Mouse (Mus musculus) heart, embryonic 13.5 days (tissue): ENCODE measurements at regions not wholly inside any gene's neighbourhood (a gene's known extent, or its start where the extent isn't known, plus 50 kb on each side); places are given as distances from the start of the nearest gene placed in this dataset.

Experiments
- ATAC-seq: fragments of 200-750 bp; cut with Nextera tagmentation; 2 replicates; pipeline ENCODE4 v1.8.0; 2017; ENCODE audit warnings: moderate TSS enrichment; ENCODE audit not compliant: insufficient number of reproducible peaks, low FRiP score, low TSS enrichment; ENCODE audit errors: extremely low read depth
- H3K27ac ChIP-seq: fragments of 300-500 bp; sonication (generic); replicated peaks from 2 replicates; pipeline ENCODE4 v1.5.1; 2015; ENCODE audit warnings: moderate library complexity, mild to moderate bottlenecking, inconsistent platforms
- H3K27me3 ChIP-seq: fragments of 300-500 bp; sonication (generic); replicated peaks from 2 replicates; pipeline ENCODE4 v1.6.1; 2015; ENCODE audit warnings: mild to moderate bottlenecking, inconsistent platforms
- H3K36me3 ChIP-seq: fragments of 300-500 bp; sonication (generic); 2 replicates; pipeline ENCODE4 v1.6.1; 2015; ENCODE audit warnings: mild to moderate bottlenecking, inconsistent platforms
- H3K4me1 ChIP-seq: fragments of 300-500 bp; sonication (generic); 2 replicates; pipeline ENCODE4 v1.6.1; 2015; ENCODE audit warnings: inconsistent platforms
- H3K4me2 ChIP-seq: fragments of 300-500 bp; sonication (generic); 2 replicates; pipeline ENCODE4 v1.6.1; 2015; ENCODE audit warnings: inconsistent platforms, mild to moderate bottlenecking, moderate library complexity
- H3K4me3 ChIP-seq: fragments of 300-500 bp; sonication (generic); 2 replicates; pipeline ENCODE4 v1.5.1; 2015; ENCODE audit warnings: moderate library complexity, mild to moderate bottlenecking, inconsistent platforms
- H3K9ac ChIP-seq: fragments of 300-500 bp; sonication (generic); 2 replicates; pipeline ENCODE4 v1.6.1; 2015; ENCODE audit warnings: inconsistent platforms, mild to moderate bottlenecking, moderate library complexity
- H3K9me3 ChIP-seq: fragments of 300-500 bp; sonication (generic); 2 replicates; pipeline ENCODE4 v1.6.1; 2016; ENCODE audit warnings: inconsistent platforms
- WGBS: fragments of 180-500 bp; shearing (Covaris S2); methylation state at CpG from one replicate; pipeline ENCODE4 v1.1.7; 2015; ENCODE audit warnings: mixed read lengths; 5-methylcytosine and 5-hydroxymethylcytosine counted together

DNA sequence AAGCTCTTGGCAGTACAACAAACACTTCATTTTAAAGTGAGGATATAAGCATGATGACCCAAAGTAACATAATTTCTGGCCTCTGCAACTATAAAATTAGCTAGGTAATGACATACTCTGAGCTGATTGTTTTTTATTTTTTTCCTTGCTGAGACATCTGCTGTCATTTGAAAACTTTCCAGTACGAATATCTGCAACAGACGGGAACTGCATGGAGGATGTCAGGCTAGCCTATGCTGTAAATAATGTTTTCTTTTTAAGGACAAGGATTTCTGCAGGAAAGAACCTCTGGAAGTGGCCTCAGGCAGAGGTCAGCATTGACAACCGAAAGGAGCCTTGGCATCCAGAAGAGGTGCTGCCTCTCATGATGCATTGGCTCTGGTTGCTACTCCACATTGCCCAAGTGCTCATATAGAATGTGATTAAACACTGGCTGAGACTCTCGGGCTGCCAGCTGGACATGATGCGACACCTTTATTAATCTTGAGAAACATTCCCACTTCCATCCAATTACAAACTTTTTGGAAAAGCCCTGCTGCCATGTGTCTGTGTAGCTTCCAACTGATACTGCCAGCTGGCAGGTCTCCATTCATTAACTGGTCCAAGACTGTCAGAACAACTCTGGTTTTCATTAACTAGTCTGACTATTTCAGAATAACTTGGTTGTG lies 837.9 kb downstream of the Ryr2 start:
- H3K4me1 ChIP-seq = no peaks in the 10 kb centered on the region
- H3K4me3 ChIP-seq = no peak overlapping the region
- no peaks in the 10 kb centered on the region for H3K27me3 ChIP-seq
- H3K9me3 ChIP-seq = no peaks in the 10 kb centered on the region
- no peaks in the 10 kb centered on the region for H3K36me3 ChIP-seq
- no peak for ATAC-seq
- WGBS = 61% methylated on average over 5 of the region's 5 CpGs
- H3K4me2 ChIP-seq = no peak overlapping the region
- no peak overlapping the region for H3K27ac ChIP-seq
- H3K9ac ChIP-seq = no peak overlapping the region

DNA sequence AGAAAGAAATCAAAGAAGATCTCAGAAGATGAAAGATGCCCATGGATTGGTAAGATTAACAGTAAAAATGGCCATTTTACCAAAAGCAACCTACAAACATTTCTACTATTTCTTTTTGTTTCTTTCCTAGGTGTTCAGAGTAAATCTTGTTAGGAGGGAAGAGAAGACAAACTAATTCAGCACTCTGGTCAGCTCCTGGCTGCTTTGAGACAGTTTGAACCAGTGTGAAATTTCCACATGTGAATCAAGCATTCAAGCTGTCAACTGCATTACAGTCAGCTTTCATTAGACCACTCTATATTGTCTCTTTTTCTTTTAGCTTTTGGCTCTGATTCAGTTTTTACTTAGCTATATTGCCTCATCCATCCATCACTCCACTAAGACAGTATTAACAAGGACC lies 859.2 kb downstream of the Ryr2 start:
- no peak for ATAC-seq
- Histone ChIP-seq H3K9ac (no peak overlapping the region), H3K27me3 (no peaks in the 10 kb centered on the region), H3K27ac (no peak overlapping the region), H3K9me3 (no peaks in the 10 kb centered on the region), H3K36me3 (no peaks in the 10 kb centered on the region), H3K4me2 (no peak overlapping the region), H3K4me3 (no peak overlapping the region), H3K4me1 (no peaks in the 10 kb centered on the region)

DNA sequence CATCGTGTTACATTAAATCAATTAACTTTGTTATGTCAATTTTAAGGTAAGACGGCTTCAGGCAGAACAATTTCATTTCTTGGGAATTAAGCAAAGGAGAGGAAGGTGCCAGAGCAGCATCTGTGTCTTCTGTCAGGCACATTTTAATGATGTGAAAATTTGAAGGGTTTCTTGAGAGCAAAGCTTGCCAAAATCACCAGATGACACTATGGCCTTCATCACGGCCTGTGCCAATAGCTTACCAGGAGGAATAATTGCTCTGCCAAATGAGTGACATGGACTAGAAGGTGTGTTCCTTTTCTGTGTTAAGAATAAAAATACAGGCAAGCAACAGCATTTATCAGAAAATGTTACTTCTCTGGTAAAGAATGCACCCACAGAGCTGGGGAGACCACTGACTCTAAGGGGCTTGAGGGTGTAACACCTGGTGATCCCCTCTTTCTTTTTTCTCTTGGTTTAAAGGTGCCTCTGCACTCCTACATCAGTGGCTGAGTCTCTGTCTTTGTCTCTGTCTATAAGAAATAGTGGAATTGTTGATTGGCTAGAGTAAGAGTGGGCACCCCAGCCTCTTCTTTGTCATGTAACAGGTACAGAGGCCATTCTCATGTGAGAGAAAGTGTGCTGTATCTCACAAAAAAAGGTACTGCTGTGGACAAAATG lies 856.2 kb upstream of the Chrm3 start:
- Histone ChIP-seq H3K36me3 (no peaks in the 10 kb centered on the region), H3K9ac (no peak overlapping the region), H3K4me2 (no peak overlapping the region), H3K4me1 (no peaks in the 10 kb centered on the region), H3K4me3 (no peak overlapping the region), H3K27me3 (no peaks in the 10 kb centered on the region), H3K9me3 (no peaks in the 10 kb centered on the region), H3K27ac (no peak overlapping the region)
- no peak for ATAC-seq
- WGBS = 85% methylated on average over 3 of the region's 3 CpGs

DNA sequence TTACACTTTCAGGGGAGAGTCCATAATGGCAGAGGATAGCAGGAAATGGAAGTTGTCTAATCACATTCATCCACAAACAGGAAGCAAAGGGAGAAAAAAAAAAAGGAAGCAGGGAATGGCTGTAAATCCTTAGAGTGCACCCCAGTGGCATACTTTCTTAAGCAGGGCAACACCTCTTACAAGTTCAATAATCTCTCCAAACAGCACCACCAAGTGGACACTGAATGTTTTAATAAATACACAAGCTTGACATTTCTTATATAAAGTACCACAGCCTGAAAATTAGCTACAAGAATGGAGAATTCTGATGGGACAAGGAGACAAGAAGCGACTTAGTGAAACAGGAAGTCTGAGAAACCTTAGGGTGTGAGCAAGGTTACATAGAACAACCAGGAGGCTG lies 849.5 kb upstream of the Chrm3 start:
- Histone ChIP-seq H3K9ac (no peak overlapping the region), H3K4me3 (no peak overlapping the region), H3K27me3 (no peaks in the 10 kb centered on the region), H3K36me3 (no peaks in the 10 kb centered on the region), H3K27ac (no peak overlapping the region), H3K9me3 (peaks cover 4% of the 10 kb centered on the region; the same call in 1 of the 2 replicates), H3K4me2 (no peak overlapping the region), H3K4me1 (no peaks in the 10 kb centered on the region)
- WGBS = 72% methylated on average over 1 of the region's 1 CpGs
- ATAC-seq = no peak

DNA sequence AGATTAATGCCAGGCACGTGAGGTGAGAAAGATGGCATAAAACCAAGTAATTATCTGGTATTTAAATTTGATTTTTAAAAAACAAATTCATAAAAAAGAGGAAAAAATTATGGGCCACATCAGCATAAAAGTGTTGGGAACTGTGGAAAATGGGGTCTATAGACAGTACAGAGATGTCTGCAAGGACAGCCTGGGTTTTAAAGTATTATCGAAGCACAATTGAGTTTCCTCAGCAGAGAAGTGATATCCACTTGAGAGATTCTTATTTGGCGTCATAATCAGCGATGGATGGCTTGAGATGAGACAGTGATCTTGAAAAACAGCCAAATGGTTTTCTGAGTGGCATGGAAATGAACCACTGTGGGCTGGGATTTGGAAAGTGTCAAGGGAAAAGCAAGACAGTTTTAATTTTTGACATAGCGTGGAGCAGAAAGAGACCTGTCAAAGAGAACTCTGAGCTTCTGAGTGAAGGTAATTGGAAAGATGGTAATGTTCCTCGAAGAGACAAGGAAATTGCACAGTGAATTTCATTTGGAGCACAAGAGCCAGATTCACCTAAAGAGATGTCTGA lies 844.7 kb upstream of the Chrm3 start:
- Histone ChIP-seq H3K4me2 (no peak overlapping the region), H3K4me3 (no peak overlapping the region), H3K9ac (no peak overlapping the region), H3K4me1 (no peaks in the 10 kb centered on the region), H3K9me3 (peaks cover 4% of the 10 kb centered on the region; the same call in 1 of the 2 replicates), H3K27me3 (no peaks in the 10 kb centered on the region), H3K27ac (no peak overlapping the region), H3K36me3 (no peaks in the 10 kb centered on the region)
- ATAC-seq = no peak
- WGBS = 78% methylated on average over 6 of the region's 6 CpGs

DNA sequence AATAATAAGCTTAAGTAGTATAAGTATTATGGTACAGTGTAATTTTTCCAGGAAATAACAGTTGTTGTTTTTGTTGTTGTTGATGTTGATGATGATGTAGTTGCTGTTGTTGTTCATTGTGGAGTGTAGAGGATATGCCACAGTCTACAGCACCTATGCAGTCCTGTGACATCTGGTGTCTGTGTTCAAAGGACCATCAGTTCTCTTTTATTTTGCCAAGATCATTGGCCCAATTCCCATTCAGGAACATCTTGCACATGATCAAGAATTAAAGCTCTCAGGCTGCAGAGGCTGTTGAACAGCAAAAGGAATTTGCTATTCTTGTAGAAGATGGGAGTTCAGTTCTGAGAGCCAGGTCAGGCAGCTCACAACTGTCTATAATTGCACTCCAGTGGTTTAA lies 841.3 kb upstream of the Chrm3 start:
- no peaks in the 10 kb centered on the region for H3K27me3 ChIP-seq
- ATAC-seq = no peak

DNA sequence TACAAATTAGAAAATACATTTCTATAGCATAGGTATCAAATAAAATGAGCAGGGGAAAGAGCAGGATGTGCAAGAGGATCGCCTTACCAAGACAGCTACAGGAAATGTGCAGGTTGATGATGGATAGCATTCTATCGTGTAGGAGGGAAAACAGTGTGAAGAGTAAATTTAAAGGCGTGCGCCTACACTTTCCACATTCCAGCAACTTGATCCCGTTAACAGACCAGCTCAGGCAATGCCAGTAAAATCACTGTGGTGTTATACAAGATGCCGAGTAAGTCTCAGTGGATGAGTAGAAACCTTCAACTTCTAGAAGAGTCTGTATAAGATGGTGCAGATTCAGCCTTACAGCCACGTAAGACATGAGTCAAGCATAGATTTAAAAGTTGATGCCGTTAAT lies 831.8 kb upstream of the Chrm3 start:
- H3K4me3 ChIP-seq = no peak overlapping the region
- WGBS = 72% methylated on average over 8 of the region's 8 CpGs
- H3K36me3 ChIP-seq = no peaks in the 10 kb centered on the region
- no peak for ATAC-seq
- H3K4me2 ChIP-seq = no peak overlapping the region
- H3K9ac ChIP-seq = no peak overlapping the region
- H3K27ac ChIP-seq = no peak overlapping the region
- H3K27me3 ChIP-seq = no peaks in the 10 kb centered on the region
- H3K4me1 ChIP-seq = no peaks in the 10 kb centered on the region
- H3K9me3 ChIP-seq = no peaks in the 10 kb centered on the region

More for the DNA sequence above, 841.3 kb upstream of the Chrm3 start:
- Histone ChIP-seq H3K9ac (no peak overlapping the region), H3K4me3 (no peak overlapping the region), H3K9me3 (no peaks in the 10 kb centered on the region), H3K36me3 (no peaks in the 10 kb centered on the region), H3K4me1 (no peaks in the 10 kb centered on the region), H3K27ac (no peak overlapping the region), H3K4me2 (no peak overlapping the region)

DNA sequence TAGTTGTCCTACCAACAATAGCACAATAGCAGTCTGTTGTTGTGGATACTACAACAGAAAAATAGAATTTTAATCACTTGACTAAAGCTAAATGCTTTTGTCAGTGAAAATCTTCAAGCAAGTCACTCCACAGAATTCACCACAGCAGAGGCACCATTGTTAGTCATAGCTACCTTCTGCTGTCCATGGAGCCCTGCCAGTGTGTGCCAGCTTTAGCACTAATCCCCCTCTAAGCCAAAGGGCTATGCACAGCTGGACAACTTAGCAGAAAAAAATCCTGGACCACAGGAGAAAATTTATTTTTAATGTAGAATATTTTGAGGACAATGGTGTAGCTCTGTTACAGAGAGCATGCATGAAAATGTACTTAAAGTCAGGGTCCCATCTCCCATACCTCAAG lies 820.5 kb upstream of the Chrm3 start:
- no peak overlapping the region for H3K4me2 ChIP-seq
- no peak overlapping the region for H3K9ac ChIP-seq
- H3K36me3 ChIP-seq = no peaks in the 10 kb centered on the region
- H3K27ac ChIP-seq = no peak overlapping the region
- H3K9me3 ChIP-seq = no peaks in the 10 kb centered on the region
- H3K4me1 ChIP-seq = no peaks in the 10 kb centered on the region
- ATAC-seq = no peak
- no peaks in the 10 kb centered on the region for H3K27me3 ChIP-seq
- H3K4me3 ChIP-seq = no peak overlapping the region

DNA sequence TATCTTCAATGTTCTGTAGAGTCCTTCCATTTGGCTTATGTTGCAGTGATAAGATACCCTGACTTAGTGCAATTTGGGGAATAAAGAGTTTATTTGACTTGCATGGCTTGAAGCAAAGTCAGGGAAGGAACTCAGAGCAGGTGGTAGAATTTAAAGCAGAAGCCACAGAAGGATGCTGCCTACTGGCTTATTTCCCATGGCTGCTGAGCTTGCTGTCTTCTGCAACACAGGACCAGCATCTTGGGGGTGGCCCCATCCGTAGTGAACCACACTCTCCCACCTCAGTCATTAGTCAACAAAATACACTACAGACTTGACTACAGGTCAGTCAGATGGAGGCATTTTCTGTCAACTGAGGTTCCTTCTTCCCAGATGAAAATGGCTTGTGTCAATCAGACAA lies 819.7 kb upstream of the Chrm3 start:
- Histone ChIP-seq H3K27me3 (no peaks in the 10 kb centered on the region), H3K4me3 (no peak overlapping the region), H3K4me1 (no peaks in the 10 kb centered on the region), H3K4me2 (no peak overlapping the region), H3K9me3 (no peaks in the 10 kb centered on the region), H3K27ac (no peak overlapping the region), H3K36me3 (no peaks in the 10 kb centered on the region), H3K9ac (no peak overlapping the region)
- WGBS = 73% methylated on average over 1 of the region's 1 CpGs
- no peak for ATAC-seq

DNA sequence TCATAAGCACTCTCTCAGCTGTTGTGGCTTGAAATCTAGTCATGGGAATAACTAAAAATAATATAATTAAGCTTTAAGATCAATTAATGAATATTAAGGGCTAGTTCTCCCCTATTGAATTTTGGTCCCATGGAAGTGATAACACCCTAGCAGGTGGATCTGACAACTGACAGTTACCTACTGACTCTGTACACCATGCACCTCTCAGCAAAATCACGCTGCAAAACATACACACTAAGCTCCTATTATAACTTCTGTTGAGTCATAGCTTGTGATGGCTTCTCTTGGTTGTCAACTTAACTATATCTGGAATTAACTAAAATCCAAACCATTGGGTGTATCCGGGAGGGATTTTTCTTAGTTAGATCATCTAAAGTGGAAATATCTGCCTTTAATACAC lies 817.9 kb upstream of the Chrm3 start:
- WGBS = 79% methylated on average over 2 of the region's 2 CpGs
- Histone ChIP-seq H3K4me3 (no peak overlapping the region), H3K4me1 (no peaks in the 10 kb centered on the region), H3K4me2 (no peak overlapping the region), H3K27me3 (no peaks in the 10 kb centered on the region), H3K9ac (no peak overlapping the region), H3K36me3 (no peaks in the 10 kb centered on the region), H3K27ac (no peak overlapping the region), H3K9me3 (no peaks in the 10 kb centered on the region)
- ATAC-seq = no peak

DNA sequence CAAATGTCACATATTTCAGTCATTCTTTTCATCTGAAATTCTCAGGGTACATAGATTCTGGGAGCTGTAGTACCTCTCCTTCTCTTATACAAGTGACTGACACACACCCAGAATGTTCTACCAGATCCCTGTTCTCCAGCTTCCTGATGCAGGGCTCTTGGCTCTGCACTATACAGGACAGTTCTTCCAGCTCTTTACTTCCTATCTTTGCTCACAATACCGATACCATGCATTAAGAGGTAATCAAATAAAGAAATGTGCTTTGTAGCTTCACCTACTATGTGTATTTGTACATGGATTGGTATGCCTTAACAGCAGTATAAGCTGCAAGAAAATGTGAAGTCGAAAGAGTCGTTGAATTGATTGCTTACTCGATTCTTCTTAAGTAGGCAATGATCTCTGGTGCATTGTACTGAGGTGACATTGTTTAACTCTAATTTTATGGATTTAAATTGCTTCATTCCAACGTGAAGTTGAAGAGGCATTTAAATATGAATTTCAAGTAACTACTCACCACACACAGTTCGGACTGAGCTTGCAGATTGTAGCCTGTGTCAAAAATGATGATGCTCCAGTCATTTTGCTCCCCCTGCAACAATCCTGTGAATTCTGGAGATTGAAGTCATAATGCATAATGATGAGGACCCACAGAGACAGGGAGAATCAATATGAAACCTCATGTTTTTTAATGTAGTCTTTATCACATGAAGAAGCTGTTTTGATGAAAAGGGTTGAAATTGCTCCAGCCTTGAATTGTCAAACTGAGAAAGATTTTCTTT lies 817.2 kb upstream of the Chrm3 start:
- no peaks in the 10 kb centered on the region for H3K4me1 ChIP-seq
- H3K36me3 ChIP-seq = no peaks in the 10 kb centered on the region
- no peaks in the 10 kb centered on the region for H3K27me3 ChIP-seq
- no peaks in the 10 kb centered on the region for H3K9me3 ChIP-seq
- no peak overlapping the region for H3K27ac ChIP-seq
- 70% methylated on average over 6 of the region's 6 CpGs for WGBS
- no peak overlapping the region for H3K4me2 ChIP-seq
- no peak overlapping the region for H3K9ac ChIP-seq
- no peak for ATAC-seq
- H3K4me3 ChIP-seq = no peak overlapping the region
